Mouse (Mus musculus): Measurements from ENCODE around the gene Cfhr1. TPM values are rescaled to one million over a fixed set of nuclear protein-coding genes. Genes with fewer than 3 reads are reported as not detected.

Cfhr1 gene
- polyA plus RNA-seq (2016; fragmentation: Nextera tagmentation; extraction: Ambion mirVana), result not detected in 2 replicates

DNA sequence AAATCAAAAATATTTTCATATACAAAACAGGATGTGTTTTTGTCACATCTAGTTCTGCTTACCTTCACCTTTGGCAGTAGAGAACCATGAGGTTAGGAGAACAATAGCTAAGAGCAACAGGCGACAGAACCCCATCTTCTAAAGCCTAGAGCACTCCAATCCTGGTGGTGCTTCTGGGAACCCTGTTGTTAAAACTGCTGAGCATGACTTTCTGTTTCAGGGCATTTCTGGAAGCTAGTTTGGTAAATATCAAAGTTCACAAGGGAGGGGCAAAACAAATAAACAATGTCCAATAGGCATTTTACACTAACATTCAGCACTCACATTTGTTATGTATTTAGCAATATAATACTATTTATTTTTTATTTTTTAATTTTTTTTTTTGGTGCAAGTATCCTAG lies at the start of gene Cfhr1:
Gene Cfhr1 (minus strand): TSS at position 249 of the 400 bp plus-strand sequence.
- H3K27ac ChIP-seq, result no peak within 1 kb of the TSS
- no peak within 1 kb of the TSS for H3K4me2 ChIP-seq (replicated peaks)
- H3K4me3 ChIP-seq, result no peak within 1 kb of the TSS
- H3K9ac ChIP-seq, result no peak within 1 kb of the TSS
- H3K36me3 ChIP-seq, result no peaks in the 10 kb centered on the region
- H3K4me1 ChIP-seq, result no peaks in the 10 kb centered on the region
- no peak for ATAC-seq (ENCODE audit: low FRiP score, low read depth)
- H3K27me3 ChIP-seq (replicated peaks), result no peaks in the 10 kb centered on the region
- 83% methylated on average over 1 of the region's 1 CpGs for WGBS
- H3K9me3 ChIP-seq, result no peaks in the 10 kb centered on the region

DNA sequence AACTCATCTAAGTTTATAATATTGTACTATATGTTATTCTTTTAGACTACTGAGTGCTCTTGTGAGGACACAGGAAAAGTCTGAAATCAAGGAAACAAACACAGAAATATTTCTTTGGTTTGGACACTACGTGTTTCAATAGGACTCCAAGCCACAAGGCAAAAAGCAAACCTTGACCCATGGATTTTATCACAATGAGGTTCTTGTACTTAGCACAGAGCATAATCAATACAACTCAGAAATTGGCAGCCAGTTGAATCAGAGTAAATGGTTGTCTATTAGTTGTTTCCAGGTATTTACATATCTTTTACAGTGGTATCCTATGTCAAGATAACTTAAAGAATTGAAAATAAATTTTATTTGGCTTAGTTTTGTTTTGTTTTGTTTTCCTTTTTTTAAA lies 8.8 kb downstream of the Cfhr1 start:
- Histone ChIP-seq H3K9me3 (no peaks in the 10 kb centered on the region), H3K4me3 (no peak overlapping the region), H3K4me1 (no peaks in the 10 kb centered on the region), H3K4me2 (replicated peaks) (no peak overlapping the region), H3K27ac (no peak overlapping the region), H3K36me3 (no peaks in the 10 kb centered on the region), H3K9ac (no peak overlapping the region), H3K27me3 (replicated peaks) (no peaks in the 10 kb centered on the region)
- 76% methylated on average over 1 of the region's 1 CpGs for WGBS
- no peak for ATAC-seq (ENCODE audit: low FRiP score, low read depth)

DNA sequence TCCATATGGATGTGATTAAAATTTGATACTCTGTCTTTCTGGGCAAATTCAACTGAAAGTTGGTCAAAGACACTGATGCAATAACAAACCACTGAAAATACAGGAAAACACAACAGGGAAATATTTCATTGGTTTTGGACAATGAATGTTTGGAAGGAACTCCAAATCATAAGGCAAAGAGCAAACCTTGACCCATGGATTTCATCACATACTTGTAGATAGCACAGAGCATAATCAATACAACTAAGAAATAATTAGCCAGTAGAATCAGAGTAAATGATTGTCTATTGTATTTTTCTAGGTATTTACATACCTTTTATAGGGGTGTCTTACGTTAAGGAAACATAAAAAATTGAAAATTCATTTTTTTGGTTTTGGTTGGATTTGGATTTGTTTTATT lies 11.5 kb downstream of the Cfhr1 start:
- Histone ChIP-seq H3K36me3 (no peaks in the 10 kb centered on the region), H3K4me2 (replicated peaks) (no peak overlapping the region), H3K9me3 (no peaks in the 10 kb centered on the region), H3K27ac (no peak overlapping the region), H3K9ac (no peak overlapping the region), H3K4me3 (no peak overlapping the region), H3K27me3 (replicated peaks) (no peaks in the 10 kb centered on the region), H3K4me1 (no peaks in the 10 kb centered on the region)
- WGBS, result 93% methylated on average over 1 of the region's 1 CpGs
- no peak for ATAC-seq (ENCODE audit: low FRiP score, low read depth)

DNA sequence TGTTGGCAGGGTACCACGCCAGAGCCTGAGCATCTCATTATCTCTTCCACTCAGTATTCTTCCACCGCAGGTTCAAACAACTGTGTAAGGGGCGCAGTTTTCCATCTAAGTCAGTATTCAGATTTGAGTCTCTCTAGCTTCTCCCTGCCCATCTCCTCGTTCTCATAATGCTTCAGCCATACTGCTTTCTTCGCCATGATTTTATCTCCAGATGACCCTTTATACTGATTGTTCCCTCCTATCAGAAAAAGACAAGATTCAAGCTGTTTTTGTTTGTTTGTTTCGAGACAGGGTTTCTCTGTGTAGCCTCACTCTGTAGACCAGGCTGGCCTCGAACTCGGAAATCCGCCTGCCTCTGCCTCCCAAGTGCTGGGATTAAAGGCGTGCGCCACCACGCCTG lies 45.5 kb downstream of the Cfhr1 start:
- 89% methylated on average over 12 of the region's 12 CpGs for WGBS
- no peak for ATAC-seq (ENCODE audit: low FRiP score, low read depth)
- H3K4me3 ChIP-seq, result no peak overlapping the region
- no peaks in the 10 kb centered on the region for H3K4me1 ChIP-seq
- no peak overlapping the region for H3K4me2 ChIP-seq (replicated peaks)
- H3K9me3 ChIP-seq, result no peaks in the 10 kb centered on the region
- no peak overlapping the region for H3K27ac ChIP-seq
- H3K36me3 ChIP-seq, result no peaks in the 10 kb centered on the region
- no peak overlapping the region for H3K9ac ChIP-seq
- no peaks in the 10 kb centered on the region for H3K27me3 ChIP-seq (replicated peaks)

DNA sequence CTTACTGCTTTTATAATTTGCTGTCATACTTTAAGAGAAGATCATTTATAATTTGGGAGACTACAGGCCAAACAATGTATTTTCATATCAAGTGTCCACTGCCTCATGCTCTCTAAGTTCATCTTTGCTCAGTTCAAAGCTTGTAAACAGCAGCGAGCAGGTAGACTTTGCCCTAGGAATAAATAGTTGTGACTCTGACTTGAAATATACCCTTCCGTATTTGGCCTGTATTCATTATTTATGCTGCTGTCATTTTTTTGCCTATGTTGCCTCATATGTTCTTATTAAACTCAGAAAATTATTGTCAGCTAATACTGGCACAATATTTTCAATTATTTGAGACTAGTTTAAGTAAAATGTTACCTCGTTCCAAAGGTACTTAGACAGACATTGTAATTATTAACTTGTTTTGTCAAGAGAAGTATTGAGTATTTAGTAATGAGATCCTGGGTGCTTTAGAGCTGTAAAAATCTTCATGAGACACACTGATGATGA lies 58.8 kb downstream of the Cfhr1 start, which contains the start of gene F13b:
Gene F13b (plus strand): TSS at position 445 of the 495 bp plus-strand sequence.
- Histone ChIP-seq H3K9me3 (no peaks in the 10 kb centered on the region), H3K4me1 (no peaks in the 10 kb centered on the region), H3K27ac (no peak within 1 kb of the TSS), H3K4me2 (replicated peaks) (no peak within 1 kb of the TSS), H3K4me3 (no peak within 1 kb of the TSS), H3K36me3 (no peaks in the 10 kb centered on the region), H3K27me3 (replicated peaks) (no peaks in the 10 kb centered on the region), H3K9ac (no peak within 1 kb of the TSS)
- 89% methylated on average over 3 of the region's 3 CpGs for WGBS
- no peak for ATAC-seq (ENCODE audit: low FRiP score, low read depth)

DNA sequence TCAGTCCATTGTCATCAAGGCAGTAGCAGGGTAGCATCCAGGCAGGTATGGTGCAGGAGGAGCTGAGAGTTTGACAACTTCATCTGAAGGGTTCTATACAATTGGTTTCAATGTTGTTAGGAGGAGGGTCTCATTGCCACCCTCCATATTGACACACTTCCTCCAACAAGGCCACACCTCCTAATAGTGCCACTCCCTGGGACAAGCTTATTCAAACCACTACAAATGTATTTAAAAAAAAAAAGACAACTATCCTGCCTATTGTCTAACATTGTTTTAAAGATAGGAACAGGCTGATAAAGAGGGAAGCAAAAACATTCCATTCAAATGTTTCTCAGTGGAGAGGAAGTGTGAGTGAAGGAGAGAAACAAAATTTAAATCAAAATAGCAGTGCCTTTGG lies 60.3 kb downstream of the Cfhr1 start:
- H3K27me3 ChIP-seq (replicated peaks), result no peaks in the 10 kb centered on the region
- H3K27ac ChIP-seq, result no peak overlapping the region
- no peak overlapping the region for H3K4me3 ChIP-seq
- H3K9me3 ChIP-seq, result no peaks in the 10 kb centered on the region
- no peak for ATAC-seq (ENCODE audit: low FRiP score, low read depth)
- H3K36me3 ChIP-seq, result no peaks in the 10 kb centered on the region; the same call in 1 of the 2 replicates
- H3K9ac ChIP-seq, result no peak overlapping the region
- no peak overlapping the region for H3K4me2 ChIP-seq (replicated peaks)
- H3K4me1 ChIP-seq, result no peaks in the 10 kb centered on the region

Other genes with a start within 250 kb of the Cfhr1 start
- gene Crb1, start 183.2 kb downstream of the Cfhr1 start, polyA plus RNA-seq (2016; fragmentation: Nextera tagmentation; extraction: Ambion mirVana), result 1.7 TPM in 2 replicates
- 14.1 and 15.0 TPM in 2 replicates for gene Zbtb41, start 138.0 kb downstream of the Cfhr1 start, polyA plus RNA-seq (2016; fragmentation: Nextera tagmentation; extraction: Ambion mirVana)
- 15.1 and 17.0 TPM in 2 replicates for gene Aspm, start 105.5 kb downstream of the Cfhr1 start, polyA plus RNA-seq (2016; fragmentation: Nextera tagmentation; extraction: Ambion mirVana)
- gene F13b, start 58.6 kb downstream of the Cfhr1 start, polyA plus RNA-seq (2016; fragmentation: Nextera tagmentation; extraction: Ambion mirVana), result not detected in 2 replicates
- not detected in 2 replicates for gene Gm4788, start 221.0 kb upstream of the Cfhr1 start, polyA plus RNA-seq (2016; fragmentation: Nextera tagmentation; extraction: Ambion mirVana)